Mouse (Mus musculus): Measurements from ENCODE around the gene Lhx6.

GRCm38 (mm10) chr2:36089190-36089589 lies 16.0 kb downstream of the Lhx6 start:
- TF ChIP-seq CTCF (IDR thresholded peaks at IDR 0.05; ENCODE audit: extremely low read depth, insufficient read depth, insufficient read length, insufficient replicate concordance) (no peak), POLR2A (IDR thresholded peaks at IDR 0.05; ENCODE audit: low read depth, low read length) (no peak)

All from spleen, adult 2 months (tissue).